Mouse (Mus musculus): ENCODE measurements around the gene Efhc1.

Efhc1 gene

DNA sequence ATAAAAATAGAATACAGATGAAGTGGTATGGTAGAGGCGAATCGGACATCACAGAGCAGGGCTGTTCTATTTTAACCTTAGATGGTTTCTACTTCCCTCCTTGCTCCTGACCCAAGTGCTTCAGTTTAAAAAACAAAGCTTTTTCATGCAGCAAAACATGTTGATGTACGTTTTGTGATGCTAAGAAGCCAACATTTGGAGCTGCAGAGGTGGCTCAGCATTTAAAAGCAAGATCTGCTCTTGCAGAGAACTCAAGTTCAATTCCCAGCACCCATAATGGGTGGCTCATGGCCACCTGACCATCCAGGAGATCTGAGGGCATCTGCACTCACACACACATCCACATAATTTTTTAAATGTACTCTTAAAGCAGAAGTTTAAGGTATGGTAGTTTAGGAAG, 3.5 kb downstream of the Efhc1 start:
- no peak for DNase-seq

DNA sequence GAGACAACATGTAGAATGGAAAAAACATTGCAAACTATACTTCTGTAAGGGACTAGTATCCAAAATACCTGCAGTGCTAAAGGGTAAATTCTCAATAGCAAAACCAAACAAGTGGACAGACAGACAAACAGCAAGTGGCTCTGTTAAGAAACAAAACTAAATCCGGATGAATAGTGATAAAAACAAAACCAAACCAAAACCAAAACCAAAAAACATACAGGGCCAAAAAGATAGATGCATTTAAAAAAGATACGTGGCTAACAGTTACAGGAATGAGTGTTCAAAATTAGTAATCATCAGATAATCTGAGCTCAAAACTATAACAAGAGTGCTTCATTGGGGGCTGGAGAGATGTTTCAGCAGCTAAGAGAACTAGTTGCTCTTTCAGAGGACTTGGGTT, 18.2 kb downstream of the Efhc1 start:
- no peak for DNase-seq

DNA sequence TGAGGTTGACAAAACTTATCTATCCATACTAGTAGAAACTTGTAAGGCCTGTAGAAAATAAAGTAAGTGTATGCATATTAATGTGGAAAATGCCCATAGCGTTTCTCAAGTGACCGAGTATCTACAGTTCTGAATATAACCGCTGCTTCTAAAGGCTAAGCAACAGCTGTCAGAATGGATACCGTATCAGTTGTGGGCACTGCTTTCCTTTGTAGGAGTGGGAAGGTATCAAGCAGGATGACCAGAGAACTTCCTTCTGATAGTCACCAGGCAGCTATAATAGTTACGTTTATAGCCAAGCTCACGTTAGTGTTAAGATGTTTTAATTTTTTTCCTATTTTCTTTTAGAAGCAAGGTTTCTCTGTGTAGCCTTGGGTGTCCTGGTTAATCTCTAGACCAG, 22.0 kb downstream of the Efhc1 start:
- DNase-seq: no peak

DNA sequence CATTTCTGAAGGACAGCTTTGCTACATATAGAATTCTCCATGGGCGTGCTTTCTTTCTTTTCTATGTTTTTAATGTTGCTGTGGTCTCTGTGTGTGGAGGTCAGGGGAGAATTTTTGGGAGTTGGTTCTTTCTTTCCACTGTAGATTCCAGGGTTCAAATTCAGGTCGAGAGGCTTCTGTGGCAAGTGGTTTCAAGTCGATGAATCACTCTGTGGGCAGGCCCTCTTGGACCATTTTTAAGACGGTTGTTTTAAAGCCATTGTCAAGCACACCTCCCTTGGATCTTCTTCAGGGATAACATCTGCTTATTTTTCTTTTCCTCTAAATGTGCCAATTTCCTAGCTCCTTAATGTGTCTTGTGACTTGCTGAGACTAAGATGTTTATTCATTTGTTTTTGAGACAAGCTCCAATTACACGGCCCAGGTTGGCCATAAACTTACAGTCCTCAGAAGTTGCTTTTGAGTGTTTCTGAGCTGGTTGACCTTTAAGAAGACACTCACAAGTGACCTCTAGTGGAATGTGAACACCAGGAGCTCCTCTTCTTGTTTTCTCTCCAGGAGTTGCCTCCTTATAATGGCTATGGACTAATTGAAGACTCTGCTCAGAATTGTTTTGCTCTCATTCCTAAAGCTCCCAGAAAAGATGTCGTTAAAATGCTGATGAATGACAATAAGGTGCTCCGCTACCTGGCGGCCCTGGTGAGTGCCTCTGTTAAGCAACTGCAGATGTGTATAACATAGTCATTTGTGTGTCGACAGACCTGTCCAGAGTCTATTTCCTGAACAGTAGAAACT, 23.1 kb downstream of the Efhc1 start:
- DNase-seq: no peak

DNA sequence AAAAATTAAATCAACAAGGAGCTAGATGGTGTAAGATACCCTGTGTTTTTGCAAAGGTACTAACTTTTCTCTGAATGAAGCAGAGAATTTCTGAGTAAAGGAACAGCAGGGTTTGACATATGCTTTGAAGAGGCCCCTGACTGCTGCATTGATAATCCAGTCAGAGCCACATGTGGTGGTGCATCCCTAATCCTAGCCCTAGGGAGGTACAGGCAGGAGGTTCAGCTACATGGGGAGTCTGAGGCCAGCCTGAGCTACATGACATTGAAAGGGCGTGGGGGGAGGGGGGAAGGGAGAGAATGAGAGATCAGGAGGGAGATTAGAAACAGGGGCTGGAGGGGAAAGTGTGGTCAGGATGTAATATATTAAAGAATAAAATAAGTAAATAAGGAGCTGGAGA, 29.1 kb downstream of the Efhc1 start:
- DNase-seq: no peak

DNA sequence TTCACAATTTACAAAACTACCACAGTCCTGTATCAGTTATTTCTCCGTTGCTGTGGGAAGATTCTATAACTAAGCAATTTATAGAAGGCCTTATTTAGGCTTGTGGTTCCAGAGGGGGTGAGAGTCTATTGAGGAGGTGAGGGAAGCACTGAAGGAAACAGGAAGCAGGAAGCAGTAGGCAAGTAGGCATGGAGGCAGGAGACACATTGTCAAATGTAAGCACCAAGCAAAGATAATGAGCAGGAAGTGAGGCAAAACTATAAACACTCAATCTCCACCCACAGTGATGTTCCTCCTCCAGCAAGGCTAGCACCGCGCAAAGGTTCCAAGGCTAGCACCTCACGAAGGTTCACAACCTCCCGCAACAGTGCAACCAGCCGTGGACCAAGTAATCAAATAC, 30.3 kb downstream of the Efhc1 start:
- no peak for DNase-seq

DNA sequence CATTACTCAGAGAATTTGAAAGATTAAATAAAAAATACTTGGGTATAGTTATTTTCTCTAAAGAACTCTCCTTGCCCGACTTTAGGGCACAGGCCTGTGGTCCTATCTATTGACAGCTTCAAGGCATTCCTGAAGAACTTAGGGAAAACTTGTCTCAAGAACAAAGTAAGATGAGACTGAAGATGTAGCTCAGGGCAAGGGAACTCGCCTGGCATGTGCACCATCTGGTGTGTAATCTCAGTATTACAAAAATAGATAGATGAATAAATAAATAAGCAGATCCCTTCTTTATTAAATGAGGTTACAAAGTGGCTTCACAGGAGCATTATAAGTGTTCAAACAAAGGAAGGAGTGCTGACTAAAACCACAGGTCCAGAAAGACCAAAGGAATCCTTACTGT, 32.7 kb downstream of the Efhc1 start:
- no peak for DNase-seq

DNA sequence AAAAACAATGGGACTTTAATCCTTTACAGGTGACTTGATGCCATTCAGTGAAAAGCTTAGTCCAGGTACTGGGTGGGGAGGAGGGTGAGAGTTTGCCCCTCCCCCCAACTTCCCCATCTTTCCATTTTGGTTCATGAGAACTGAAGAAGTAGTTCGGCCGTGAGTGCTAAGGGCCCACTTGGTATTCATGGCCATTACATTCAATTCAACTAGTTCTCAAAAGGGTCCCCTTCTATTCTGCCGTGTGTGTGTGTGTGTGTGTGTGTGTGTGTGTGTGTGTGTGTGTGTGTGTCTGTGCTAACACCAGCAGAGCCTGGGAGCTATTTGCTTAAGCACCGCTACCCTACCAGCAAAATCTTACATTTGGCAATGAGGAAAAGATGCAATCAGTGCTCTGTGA, 33.2 kb downstream of the Efhc1 start:
- no peak for DNase-seq

DNA sequence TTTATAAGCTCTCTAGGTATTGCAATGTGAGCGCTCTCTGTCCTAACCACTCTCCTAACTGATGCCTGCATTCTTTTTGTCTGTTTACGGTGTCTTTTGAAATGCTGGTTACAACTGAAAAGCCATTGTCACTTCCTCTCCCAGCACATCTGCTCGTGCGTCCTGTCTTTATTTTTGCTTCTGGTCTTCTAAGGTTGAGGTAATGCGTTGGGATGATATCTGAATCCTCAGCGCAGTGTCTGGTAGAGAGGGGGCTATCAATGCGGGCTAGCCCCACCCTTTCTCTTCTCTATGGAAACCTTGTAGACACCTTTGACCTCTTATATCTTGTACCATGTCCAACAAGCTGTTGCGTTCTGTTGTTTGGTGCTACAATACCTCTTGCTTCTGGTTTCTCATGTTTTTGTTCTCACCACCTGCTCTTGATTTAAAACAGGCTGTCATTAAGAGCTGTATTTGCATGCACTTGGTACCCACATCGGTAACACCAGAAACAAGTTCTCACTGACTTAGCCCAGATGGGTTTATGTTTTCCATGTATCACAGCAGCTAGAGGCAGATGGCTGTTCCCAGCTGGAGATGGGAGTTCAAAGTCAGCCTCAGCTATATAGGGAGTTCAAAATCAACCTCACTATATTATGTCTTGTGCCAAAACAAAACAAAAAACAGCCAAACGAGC, 35.1 kb downstream of the Efhc1 start:
- DNase-seq: no peak

DNA sequence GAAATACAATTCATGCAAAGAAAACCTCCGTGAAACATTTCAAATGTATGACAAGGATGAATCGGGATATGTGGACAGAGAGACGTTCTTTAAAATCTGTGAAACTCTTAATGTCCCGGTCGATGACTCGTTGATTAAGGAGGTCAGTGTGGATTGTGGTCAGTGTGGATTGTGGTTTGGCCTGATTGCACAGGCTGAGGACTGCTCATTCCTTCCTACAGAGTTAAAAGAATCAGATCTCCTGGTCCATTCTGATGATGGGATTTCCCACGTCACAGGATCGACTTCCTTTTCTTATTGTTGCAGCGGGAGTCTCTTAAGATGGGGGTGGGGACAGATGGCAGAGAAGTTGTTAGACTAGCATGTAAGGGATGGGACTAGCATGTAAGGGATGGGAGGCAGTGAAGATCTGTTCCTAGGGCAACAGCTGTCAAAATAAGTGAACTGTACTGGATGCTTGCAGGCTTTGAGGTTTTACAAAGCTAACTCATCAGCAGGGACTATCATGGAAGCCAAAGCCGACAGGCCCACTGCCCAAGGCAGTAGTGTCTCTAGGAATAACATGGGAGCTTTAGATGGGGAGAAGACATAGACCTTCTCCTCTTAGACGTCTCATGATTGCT, 38.1 kb downstream of the Efhc1 start:
- no peak for DNase-seq

DNA sequence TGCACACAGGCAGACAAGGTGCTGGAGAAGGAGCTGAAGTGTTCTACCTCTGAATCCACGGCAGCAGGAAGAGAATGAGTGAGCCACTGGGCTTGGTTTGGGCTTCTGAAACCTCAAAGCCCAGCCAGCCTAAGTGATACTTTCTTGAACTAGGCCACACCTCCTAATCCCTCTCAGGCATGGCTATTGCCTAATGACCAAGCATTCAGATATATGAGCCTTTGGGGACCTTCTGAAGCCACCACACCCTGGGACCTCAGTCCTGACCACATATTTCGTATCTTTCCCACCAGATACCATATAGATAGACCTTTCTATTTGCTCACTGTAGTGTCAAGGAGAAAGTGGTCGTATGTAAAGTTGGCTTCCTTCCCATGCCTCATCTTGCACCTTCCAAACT, 42.3 kb downstream of the Efhc1 start:
- peak; percentile 5 for DNase-seq

DNA sequence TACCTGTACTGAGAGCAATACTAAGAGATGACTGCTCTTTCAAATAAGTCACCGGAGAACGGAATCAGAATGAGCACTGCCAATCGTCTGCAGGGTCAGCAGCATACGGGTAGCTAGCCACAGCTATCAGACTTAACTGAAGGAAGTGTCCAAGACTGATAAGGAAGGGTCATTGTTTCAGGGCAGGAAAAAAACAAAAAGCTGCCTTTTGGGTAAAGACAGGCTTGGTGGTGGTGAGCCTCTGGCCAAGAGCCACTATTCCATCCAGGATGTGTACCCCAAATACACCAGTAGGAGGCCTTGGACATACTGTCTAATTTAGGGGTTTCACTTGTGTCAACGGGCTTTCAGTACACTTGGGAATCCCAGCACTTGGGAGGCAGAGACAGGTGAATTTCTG, 42.9 kb downstream of the Efhc1 start:
- peak; percentile 4 for DNase-seq

DNA sequence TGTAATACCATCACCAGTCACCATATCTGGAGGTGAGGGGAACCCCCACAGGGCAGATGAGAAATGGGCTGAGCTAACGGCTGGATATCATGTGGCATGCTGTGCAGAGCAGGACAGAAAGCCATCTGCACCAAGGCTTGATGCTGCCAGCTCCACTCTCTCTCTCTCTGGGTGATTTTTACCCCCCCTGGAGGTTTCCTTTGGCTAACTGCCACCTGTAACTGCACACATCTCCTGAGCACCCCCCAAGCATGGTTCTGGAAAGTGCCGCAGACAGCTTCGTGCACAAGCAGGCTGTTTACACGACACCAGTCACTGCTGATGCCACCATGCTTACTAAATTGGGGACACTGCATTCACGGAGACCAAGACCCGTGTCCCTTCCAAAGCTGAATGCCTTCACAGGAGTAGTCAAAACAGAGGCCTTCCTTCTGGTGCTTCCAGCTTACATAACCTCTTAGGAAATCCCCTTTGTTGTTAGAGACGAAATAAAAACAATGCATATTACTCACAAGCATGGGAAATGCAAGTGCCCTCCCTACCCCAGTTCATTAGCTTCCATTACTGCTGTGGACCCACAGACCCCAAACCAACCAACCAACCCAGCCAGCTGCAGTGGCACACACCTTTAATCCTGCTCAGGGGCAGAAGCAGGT, 44.0 kb downstream of the Efhc1 start:
- peak; percentile 45 for DNase-seq

DNA sequence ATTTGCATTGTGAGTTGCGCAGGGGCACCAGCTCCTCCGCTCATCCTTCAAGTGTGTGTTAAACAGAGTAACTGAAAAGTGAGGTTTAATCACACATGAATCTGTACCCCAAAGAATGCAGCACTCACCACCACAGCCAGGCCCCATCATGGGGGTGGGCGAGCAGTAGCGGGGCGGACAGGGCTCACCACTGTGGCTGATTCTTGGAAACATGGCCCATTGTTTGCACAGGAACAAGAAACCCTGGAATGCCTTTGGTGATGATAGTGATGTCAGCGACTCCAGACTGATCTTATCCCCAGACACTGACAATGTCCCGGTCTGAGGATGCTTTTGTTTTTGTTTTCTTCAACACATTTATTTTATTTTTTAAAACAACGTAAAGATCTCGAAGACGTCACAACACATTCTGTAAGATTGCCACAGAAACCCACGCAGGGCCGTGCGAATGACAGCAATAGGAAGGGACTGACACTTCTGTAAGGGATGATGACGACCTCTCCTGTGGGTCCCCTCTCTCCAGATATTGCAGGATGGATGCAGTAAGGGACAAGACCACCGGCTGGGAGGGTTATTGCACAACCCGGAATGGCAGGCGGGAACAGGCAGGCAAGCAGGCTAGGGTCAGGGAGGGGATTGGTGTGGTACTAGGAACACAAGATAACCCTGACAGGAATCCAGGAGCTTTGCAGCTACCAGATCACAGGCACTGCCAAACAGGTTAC, 45.3 kb downstream of the Efhc1 start:
- DNase-seq: peak; percentile 20

DNA sequence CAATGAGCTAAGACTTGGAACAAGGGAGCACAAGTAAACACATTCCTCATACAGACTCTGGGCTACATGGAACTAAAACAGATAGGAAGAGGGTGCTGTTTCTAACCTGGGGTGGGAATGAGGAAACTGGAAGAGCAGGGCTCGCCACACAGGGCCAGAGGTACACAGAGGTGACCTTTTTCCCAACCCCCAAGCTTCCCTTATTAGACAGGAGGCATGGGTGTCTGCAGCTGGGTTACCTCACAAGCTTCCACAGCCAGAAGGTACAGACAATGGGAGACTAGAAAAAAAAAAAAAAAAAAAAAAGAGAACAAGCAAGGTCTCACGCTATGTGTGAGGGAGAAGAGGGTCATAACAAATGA, 45.9 kb downstream of the Efhc1 start:
- peak; percentile 6 for DNase-seq

DNA sequence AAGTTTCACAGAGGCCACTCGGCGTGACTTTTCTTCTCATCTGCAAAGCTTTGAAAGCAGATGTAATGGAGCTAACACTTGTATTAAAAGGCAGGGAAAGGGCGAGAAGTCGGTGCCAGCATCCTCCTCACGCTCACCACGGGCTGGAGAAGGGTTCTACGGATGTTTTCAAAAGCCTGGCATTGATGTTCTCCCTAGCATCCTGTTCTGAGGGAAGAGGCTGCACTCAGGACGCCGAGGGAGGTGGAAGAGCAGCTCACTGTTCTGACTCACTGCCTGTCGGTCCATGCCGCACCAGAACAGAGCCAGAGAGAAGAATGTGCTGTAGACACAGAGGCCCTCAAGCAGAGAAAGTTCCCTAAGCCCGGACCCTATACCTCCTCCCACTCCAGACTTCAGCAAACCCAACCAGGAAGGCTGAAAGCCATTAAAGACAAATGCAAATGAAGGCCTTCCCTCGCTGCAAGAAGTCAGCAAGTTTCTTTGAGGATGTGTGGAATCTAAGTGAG, 46.5 kb downstream of the Efhc1 start:
- peak; percentile 7 for DNase-seq

DNA sequence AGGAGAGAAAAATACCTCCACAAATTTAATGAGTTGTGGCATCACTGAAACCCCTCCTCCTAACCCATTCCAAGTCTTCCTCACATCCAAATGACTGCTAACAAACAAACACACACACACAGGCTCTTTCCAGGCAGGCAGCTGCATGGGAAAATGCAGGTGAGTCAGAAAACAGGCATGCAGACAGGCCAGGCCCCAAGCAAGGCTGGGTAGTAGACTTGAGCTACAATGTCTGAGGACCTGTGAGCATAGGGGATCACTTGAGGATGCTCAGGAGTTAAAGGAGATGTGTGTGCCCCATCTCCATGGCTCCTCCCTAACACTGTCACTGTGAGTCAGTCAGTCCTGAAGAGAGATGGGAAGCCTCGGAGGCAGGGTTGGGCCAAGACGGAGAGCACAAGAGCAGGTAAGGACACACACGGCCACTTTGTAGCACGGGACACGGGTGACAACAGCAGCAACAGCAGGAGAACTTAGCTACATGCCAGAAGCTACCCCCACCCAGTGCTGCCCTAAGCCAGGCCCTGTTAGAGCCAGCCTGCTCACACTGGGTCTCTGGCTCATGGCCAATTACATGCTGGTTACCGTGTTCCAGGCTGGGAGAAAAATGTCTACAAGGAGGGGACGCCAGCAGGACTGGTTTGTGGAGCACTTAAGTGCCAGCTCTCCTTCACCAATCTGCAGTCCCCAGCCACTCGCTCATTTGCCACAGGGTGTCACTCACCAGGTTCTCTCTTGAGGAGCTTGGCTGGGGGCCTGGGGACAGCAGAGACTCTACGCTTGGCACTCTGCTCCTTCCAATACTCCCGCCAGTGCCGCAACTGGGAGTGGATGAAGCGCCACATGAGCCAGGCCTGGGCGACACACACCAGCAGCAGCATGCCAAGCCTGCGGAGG, 51.1 kb downstream of the Efhc1 start:
- DNase-seq: peak; percentile 10

DNA sequence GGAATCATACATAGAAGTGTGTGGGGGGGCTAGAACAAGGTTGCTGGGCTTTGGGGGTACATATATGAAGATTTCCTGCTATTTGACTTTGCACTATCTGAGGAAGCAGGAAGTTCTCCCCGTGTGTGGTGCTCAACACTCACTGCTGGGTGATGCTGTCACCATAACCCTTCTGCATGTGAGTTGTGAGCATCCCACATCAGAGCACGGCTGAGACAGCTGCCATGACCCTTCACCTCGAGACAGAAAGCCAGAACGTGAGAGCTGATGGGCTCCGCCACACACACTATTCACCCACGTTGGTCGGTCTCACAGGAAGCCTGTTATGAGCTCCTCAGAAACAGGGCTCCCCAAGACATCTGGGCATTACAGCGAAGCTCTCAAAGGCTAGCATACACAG, 53.2 kb downstream of the Efhc1 start:
- DNase-seq: peak; percentile 49

DNA sequence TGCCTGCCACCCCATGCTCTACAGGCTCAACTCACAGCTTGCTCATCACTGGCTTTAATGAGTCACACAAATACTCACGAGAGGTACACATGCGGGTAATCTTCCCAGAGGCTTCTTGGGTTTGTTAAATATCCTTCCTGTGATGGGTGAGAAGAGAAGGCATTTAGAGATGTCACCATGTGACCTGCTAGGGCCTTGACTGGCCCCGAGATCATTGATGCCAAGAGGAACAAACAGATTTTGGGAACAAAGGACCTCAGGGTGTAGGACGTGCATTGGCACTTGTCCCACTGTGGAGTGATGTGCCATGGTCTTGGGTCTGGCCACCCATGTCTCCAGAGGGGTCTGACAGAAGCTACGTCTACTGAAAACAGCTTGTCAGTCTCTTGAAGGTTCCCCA, 55.3 kb downstream of the Efhc1 start:
- DNase-seq: no peak

DNA sequence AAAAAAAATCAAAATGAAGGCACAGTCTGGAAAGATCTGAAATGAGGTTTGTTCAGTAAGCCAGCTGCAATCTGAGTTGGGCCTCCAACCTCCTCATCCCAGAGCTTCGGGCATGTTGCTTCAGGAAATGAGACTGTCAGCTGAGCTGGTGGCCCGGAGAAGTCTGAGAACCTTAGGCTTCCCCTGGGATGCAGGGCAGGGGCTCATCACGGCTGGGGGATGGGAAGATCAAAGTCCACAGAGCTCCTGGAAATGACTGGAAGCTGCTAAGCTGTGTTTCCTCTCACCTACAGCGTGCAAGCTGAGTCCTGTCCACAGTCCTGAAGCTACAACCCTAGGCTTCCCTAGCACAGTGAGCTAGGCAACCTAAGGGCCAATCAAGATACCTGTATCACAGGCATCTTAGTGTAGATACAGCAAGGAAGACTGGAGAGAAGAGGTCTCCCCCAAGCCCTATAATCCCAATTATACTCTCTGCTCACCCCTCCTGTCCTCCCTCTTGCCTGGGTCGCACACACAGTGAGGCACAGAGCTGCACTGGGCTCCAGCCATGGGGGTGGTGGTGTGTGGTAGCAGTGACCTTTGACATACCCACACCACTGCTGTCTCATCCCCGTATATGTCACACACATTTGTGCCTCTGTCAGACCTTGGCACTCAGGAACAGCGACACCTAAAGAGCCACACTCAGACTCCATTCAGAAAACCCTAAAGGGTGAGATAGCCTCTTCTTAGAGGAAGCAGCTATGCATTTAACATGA, 56.7 kb downstream of the Efhc1 start:
- no peak for DNase-seq

DNA sequence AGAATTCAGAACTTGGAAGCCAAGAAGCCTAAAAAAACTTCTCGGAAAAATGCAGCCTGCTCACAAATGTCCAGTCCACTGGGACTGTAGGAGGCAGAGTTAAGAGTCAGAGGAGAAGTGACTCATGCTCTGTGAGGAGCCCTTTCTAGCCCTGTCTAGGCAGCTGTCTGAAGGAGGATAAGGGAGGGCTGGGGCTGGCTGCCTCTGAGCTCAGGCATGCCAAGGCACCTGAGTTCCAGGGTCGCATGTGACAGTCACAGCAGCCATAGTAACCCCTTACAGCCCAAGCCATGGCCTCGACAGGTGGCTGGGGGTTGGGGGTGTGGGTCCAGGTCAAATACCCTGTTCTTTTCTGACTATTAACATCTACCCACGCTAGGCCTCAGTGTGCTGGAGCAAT, 57.5 kb downstream of the Efhc1 start:
- DNase-seq: peak; percentile 39
